Mouse (Mus musculus) liver, adult 2 months (tissue): ENCODE data around the gene Camk2b.

ENCODE experiments used
- CTCF ChIP-seq: fragments of 200-500 bp; IDR thresholded peaks from 2 replicates; pipeline ENCODE4 v1.5.1; 2011; ENCODE audit warnings: low read depth, low read length, control low read depth
- POLR2A ChIP-seq: fragments of 200-500 bp; IDR thresholded peaks from 2 replicates; pipeline ENCODE4 v1.6.1; 2011; ENCODE audit warnings: low read length, control low read depth; ENCODE audit not compliant: insufficient read depth; ENCODE audit errors: extremely low read depth

DNA sequence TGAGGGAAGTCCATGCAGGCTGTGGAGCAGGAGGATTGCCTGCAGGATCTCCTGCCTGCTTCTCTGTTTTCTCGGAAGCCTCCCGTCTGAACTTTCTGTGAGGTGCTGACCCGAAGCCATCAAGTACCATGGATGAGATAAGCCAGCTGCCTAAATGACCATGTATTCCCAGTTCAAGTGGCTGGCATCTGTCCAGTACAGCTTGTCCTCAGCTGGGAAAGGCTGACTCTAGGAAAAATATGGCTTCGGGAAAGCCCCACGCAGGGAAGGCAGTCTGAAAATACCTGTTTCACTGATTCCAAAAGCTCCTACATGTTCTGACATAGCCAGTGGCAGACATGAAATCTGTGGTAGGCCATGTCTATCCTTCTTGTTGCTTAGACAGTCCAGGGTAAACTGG, 113.7 kb downstream of the Camk2b start:
- TF ChIP-seq CTCF (no peak), POLR2A (no peak)
